Mouse (Mus musculus): ENCODE data around the gene Kcne3. TPM values are rescaled to one million over a fixed set of nuclear protein-coding genes. Genes with fewer than 3 reads are reported as not detected.
A peak's percentile ranks its signal among the peaks of the same experiment; 100 is the strongest.

The Kcne3 gene
- total RNA-seq, 2 experiments from 2014 or later = 0.59 TPM; not detected in 1

GRCm38 (mm10) chr7:100228957-100229356 is 52.7 kb downstream of the Kcne3 start:
- intact Hi-C loops (cut with DNase I) = loop anchor here (5.0 kb wide), 1 partner anchor 107 kb away; the partner anchor contains the start of gene Pold3
- Histone ChIP-seq H3K4me3 (peak overlapping the region; percentile 90), H3K27ac (no peak overlapping the region)
- no peak for DNase-seq
- TF ChIP-seq CTCF (IDR thresholded peaks at IDR 0.05) = no peak

DNA sequence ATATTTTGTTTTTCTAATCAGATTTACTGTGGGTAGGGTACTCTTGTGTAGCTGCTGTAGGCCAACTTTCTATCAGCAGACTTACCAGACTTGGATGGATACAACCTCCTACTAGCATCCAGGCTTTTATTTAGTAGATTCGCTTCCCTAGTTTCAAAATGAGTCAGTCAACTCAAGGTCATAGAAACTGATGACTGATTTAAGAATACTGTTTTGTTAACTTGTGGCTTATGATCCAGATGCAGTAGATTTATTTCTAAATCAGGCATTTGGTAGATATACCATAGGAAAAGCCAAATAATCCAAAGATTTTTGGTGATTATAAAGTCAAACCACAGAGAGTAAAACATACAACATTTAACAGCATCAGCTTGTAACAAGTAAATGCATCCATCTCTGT is 54.3 kb downstream of the Kcne3 start:
- intact Hi-C loops (cut with DNase I) = no loop called here
- no peak for DNase-seq
- H3K27ac ChIP-seq = no peak overlapping the region
- H3K4me3 ChIP-seq = no peak overlapping the region
- no peak for TF ChIP-seq CTCF (IDR thresholded peaks at IDR 0.05)

DNA sequence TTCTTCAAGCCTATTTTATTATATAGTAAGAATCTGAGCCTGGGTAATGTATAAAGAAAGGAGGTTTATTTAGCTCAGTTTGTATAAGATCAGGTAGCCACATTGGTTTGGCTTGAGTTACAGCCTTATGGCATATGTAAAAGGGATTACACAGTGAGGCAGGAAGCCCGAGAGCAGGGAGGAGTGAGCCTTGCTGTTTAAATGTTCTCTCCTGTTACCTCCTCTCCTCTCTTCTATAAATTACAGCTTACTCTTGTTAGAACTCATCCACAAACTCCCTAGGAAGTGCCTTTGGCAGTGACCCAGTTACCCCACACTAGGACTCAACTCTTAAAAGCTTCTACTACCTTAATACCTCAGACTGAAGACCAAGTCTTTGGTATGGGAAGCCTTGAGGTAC is 55.4 kb downstream of the Kcne3 start:
- no peak for DNase-seq
- TF ChIP-seq CTCF (IDR thresholded peaks at IDR 0.05) = no peak
- Histone ChIP-seq H3K27ac (no peak overlapping the region), H3K4me3 (no peak overlapping the region)
- intact Hi-C loops (cut with DNase I) = no loop called here

- TF ChIP-seq CTCF (IDR thresholded peaks at IDR 0.05) = no peak
- Histone ChIP-seq H3K27ac (no peak overlapping the region; the same call in 1 of the 2 replicates), H3K4me3 (no peak overlapping the region)
- DNase-seq = no peak
- intact Hi-C loops (cut with DNase I) = loop anchor here (1.0 kb wide), 1 partner anchor 42 kb away; no protein-coding TSS in a partner anchor
Observed at GRCm38 (mm10) chr7:100233681-100234080, 57.4 kb downstream of the Kcne3 start.

Other genes with a start within 250 kb of the Kcne3 start
- gene Rnf169, start 196.1 kb upstream of the Kcne3 start, total RNA-seq (2021) = 1 to 10 TPM; 8.1 to 10.0 TPM
- 1 to 10 TPM; 2.0 to 3.2 TPM for gene Chrdl2, start 170.3 kb upstream of the Kcne3 start, total RNA-seq (2021)
- 1 to 10 TPM; 5.6 to 6.3 TPM for gene Pold3, start 54.9 kb upstream of the Kcne3 start, total RNA-seq (2021)
- 1 to 10 TPM; 4.7 to 5.3 TPM for gene Lipt2, start 17.2 kb upstream of the Kcne3 start, total RNA-seq (2021)
- gene Pgm2l1, start 50.9 kb downstream of the Kcne3 start, total RNA-seq (2021) = 10 to 100 TPM; 16.0 to 19.3 TPM
- under 1 TPM in 1 of 2 experiments, not detected in 1; 0.20 TPM for gene P4ha3, start 109.0 kb downstream of the Kcne3 start, total RNA-seq (2021)
- 1 to 10 TPM; 4.8 to 7.2 TPM for gene C2cd3, start 195.7 kb downstream of the Kcne3 start, total RNA-seq (2021)
- gene Ppme1, start 195.8 kb downstream of the Kcne3 start, total RNA-seq (2021) = 10 to 100 TPM; 25.1 to 26.6 TPM